Mouse (Mus musculus) heart, adult 18-20 months (tissue): ENCODE measurements around the gene Caap1. TPM values are rescaled to one million over a fixed set of nuclear protein-coding genes. Genes with fewer than 3 reads are reported as not detected.

ENCODE experiments used
- DNase-seq, 2 experiments: peaks; one replicate each; pipeline ENCODE4 v3.0.0; 2021 to 2022; ENCODE audit warnings: mixed read lengths in 1 of 2
- long read RNA-seq, 2 experiments: library from polyadenylated mRNA; stranded (forward); transcript quantifications; one replicate each; pipeline ENCODE4 v2.0.0; 2021
- total RNA-seq, 2 experiments: library from RNA; stranded (reverse); gene quantifications; 2 replicates each; pipeline ENCODE4 v1.2.3; 2021

Gene Caap1
- 1 to 10 TPM; 2.7 to 3.6 TPM for total RNA-seq
- long read RNA-seq, experiment 1, transcript Caap1-201 (6 exons, 2,107 nt): major isoform, 7 of 9 reads
- long read RNA-seq, experiment 1, partial matches to known transcripts: 0 of 9 reads
- long read RNA-seq, experiment 1, other reads (novel, unspliced or antisense): 2 of 9 reads
- long read RNA-seq, experiment 2, partial matches to known transcripts: 1 of 5 reads
- long read RNA-seq, experiment 2, other reads (novel, unspliced or antisense): 1 of 5 reads

- DNase-seq: peak; percentile 93 to 95
Measured at GRCm38 (mm10) chr4:94556265-94557054, at the start of gene Caap1, which contains the start of gene Gm10306. Caap1 (minus strand) TSS chr4:94556796. Gm10306 (plus strand) TSS chr4:94556546.

- no peak for DNase-seq
Measured at GRCm38 (mm10) chr4:94605591-94605990, 49.0 kb upstream of the Caap1 start.

DNA sequence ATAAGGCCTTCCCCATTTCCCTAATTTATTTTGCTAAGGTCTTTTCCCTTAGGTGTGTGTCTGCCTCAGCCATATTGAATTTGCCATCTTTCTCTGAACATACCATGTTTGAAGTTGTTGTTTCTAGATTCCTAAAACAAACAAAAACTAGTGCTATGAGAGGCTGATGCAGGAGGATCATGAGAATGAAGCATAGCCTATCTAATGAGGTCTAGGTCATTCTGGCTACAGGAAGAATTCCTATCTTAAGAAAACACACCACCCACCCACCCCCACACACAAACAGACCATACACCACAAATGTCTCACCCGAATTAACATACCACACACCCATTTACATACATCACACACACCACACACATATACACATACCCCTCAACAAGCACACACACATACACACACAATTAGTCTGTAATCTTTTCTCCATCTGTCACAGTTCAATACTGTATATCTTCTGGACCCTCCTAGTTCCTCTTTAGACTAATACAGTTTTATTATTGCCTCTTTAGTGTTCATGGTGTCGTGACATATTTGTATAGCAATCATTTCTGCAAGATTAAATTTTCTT is 47.9 kb upstream of the Caap1 start:
- no peak for DNase-seq

GRCm38 (mm10) chr4:94603031-94603629 is 46.5 kb upstream of the Caap1 start, which contains the start of gene Plaa:
Plaa (minus strand) TSS chr4:94603244.
- DNase-seq: peak; percentile 92 to 94

- no peak for DNase-seq
Measured at GRCm38 (mm10) chr4:94602496-94603030, 46.0 kb upstream of the Caap1 start.

GRCm38 (mm10) chr4:94601395-94601794 is 44.8 kb upstream of the Caap1 start:
- DNase-seq: no peak

- no peak for DNase-seq
Measured at GRCm38 (mm10) chr4:94592709-94593108, 36.1 kb upstream of the Caap1 start.

DNA sequence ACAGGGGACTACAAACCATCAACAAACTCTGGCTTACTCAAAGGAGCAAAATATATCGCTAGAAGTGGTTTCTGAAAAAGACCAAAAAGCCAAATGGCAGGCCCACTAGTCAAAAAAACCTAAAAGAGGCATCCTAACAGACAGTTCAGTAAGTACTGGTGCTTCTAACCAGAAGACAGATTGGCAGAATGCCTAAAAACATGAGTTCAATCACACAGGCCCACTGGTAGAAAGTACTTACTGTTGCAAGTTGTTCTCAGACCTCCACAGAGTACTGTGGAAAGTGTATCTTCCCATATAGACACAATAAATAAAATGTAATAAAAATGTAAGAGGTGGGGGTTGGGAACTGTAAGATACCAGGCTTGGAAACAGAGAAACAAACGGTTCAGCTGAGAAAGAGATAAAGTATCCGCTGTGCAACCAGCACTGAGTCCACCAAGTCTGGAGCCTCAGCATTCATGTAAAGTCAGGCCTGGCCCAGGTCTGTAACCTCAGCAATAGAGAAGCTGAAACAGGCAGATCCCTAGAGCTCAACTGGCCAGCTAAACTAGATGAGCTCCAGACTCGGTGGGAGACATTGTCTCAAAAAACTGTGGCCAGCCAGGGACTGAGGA is 35.3 kb upstream of the Caap1 start:
- no peak for DNase-seq

GRCm38 (mm10) chr4:94572677-94573076 is 16.1 kb upstream of the Caap1 start:
- no peak for DNase-seq

GRCm38 (mm10) chr4:94564297-94564696 is 7.7 kb upstream of the Caap1 start:
- no peak for DNase-seq

DNA sequence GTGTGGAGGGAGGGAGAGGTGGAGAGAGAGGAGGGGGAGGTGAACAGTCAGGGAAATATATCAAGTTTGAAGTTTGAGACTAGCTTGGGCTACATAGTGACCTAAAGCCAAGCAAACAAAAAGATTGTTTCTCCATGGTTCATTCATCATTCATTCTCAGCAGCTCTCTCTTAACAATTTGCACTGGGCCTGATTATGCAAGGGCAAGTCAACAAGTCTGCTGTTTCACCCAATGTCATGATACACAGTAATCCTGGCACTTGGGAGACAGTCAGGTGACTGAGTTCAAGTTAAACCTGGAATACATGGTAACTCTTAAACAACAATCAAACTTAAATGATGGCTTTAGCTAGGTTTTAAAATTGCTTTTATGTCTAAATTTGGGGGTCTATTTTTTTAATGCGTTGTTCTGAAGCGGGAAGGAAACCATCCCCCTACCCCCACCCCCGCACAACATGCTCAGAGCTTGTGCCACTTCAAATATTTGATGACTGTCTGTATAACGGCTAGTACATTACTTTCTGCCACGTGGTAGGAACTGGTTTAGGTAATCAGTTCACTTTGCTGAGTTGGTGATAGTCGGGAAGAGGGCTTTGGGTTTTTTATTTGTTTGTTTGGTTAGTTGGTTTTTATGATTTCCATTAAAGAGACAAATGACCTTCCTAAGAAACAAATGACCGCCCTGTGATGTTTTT is 5.5 kb upstream of the Caap1 start:
- DNase-seq: no peak

DNA sequence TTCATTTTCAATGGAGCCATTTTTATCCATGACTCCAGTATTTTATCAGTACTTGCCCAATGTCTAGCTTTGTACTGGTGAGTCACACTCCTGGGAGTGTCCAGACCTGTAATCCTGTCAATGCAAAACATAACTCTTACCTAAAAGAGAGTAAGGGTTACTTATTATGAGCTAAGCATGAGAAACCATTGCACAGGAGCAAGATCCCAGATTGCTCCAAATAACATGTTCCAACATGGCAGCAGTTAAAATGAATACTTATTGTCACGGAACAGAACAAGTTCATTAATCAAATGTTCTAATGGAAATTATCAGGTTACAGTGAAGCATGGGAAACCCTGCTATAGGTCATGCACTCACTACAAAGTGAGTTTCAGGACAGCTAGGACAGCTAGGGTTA is 3.7 kb upstream of the Caap1 start:
- no peak for DNase-seq

DNA sequence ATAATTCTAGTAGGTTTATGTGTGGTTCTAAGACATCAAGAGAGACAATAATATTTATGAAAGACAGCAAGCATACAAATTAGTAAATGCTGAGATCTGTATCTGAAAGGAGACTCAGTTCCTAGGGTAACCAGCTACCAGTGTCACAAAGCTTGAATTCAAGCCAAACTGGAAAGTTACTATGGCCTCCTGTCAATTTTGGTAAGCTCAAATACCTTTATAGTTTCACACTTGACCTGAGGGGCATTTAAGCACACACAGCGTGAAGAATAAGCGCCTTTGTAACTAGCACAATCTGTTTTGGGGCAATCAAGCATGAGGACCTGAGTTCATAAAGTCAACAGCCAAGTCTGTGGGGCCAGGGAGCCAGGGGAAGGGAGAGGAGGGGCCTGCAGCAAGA is 2.7 kb upstream of the Caap1 start:
- no peak for DNase-seq

DNA sequence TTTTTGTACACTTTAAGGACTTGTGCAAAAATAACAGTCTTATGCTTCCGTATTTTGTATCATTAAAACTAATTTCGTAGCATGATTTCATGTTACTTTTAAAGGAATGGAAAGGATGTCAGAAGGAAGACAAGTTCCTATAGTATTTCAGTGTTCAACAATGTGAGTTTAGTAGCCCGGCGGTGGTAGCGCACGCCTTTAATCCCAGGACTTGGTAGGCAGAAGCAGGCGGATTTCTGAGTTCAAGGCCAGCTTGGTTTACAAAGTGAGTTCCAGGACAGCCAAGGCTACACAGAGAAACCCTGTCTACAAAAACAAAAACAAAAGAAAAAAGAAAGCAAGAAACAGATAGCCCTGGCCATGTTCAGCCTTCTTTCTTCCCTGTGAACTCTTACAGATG is 549 bp upstream of the Caap1 start:
- DNase-seq: peak in 1 of 2 experiments; percentile 6

DNA sequence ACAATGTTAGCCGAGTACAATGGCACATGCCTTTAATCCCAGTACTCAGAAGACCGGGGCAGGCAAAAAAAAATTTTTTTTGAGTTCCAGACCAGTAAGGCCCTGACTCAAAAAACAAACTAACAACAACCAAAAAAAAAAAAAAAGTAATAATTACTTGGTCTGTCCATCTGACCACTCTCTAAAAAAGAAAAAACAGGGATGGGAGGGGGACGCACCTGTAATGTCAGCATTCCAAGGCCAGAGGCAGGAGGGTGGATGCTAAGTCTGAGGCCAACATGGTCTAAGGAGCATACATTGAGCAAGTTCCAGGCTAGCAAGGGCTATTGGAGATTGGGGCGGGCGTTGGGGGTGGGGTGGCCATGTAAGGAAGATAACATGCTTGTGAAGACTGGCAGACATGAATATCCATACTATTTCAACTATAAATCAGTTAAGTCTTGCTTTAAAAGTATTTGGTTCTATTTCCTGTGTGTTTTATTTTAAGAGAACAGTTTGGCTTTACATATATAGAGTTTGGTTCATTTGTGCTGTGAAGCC is 1.6 kb downstream of the Caap1 start:
- no peak for DNase-seq

DNA sequence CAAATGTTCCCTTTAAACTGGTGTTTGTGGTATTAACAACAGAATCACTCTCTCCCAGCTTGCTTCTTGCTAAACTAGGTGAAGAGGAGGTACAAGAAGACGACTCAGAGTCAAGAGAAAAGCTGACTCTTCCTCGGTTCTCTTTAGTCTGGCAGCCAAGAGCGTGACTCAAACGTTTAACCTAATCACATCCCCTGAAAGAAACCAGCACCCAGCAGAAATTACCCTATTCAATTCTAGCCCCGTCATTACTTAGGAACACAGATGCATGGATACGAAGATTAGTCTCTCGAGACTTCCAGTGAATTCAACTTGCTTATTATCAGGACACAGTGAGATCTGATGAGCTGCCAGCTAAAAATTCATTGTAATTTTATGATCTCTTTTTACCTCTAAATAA is 12.3 kb downstream of the Caap1 start:
- DNase-seq: no peak

GRCm38 (mm10) chr4:94543041-94543440 is 13.6 kb downstream of the Caap1 start:
- DNase-seq: no peak

- no peak for DNase-seq
Measured at GRCm38 (mm10) chr4:94533205-94533604, 23.4 kb downstream of the Caap1 start.

DNA sequence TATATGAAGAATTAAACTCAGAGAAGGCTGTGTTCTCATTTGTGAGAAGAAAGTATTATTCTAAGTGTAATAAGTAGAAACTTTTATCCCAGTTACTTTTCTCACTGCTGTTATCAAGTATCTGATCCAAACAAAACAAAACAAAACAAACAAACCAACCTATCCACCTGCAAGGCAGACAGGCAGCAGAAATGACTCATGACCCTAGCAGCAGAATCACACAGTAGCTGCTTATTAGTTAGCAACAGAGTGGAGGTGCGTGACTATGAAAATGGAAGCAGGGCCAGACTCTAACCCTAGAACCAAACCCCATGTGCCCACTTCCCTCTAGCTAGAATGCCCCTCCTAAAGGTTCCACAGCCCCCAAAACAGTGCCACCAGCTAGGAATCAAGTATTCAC is 27.1 kb downstream of the Caap1 start:
- no peak for DNase-seq

- no peak for DNase-seq
Measured at GRCm38 (mm10) chr4:94523321-94523720, 33.3 kb downstream of the Caap1 start.

DNA sequence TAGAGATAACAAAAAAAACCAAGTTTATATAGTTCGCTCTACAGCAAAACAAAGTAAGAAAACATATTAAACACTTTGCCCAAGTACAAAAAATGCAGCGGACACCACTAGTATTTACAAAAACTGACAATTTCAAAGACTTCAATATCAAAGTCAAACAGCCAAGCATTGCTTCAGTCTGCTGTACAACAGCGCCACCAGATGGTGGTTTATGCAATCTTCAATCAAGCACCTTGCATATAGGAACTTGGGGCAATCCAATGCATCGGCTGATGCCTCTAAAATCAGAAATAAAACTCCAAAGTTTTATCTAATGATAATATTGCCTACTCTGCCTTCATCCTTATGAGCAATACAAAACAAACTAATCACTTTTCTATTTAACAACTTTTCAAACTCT is 39.0 kb downstream of the Caap1 start:
- DNase-seq: peak; percentile 3 to 57
